Mouse (Mus musculus): Measurements from ENCODE around the gene Gm4981. TPM values are rescaled to one million over a fixed set of nuclear protein-coding genes. Genes with fewer than 3 reads are reported as not detected.

Gm4981 gene
- polyA plus RNA-seq, 1 experiment from 2014 or later: not detected

DNA sequence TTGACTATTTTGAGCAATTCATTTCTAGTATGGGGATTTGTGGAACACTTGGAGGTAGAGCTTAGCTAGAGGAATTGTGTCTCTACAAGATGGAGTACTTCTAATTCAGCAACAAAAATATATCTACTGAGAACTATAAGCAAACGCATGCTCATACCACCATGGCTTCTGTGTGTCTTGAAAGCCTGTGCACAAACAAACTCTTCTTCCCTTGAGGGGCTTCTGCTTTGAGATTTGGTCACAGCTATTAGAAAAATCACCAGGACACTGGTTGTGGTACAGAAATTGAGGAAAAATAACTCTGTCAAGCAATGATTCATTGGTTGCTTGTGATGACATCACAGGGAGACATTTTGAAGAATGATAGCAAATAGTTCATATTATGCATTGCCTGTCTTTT lies 21.1 kb downstream of the Gm4981 start:
- Histone ChIP-seq H3K27me3 (no peaks in the 10 kb centered on the region), H3K27ac (replicated peaks) (no peak overlapping the region), H3K9me3 (no peaks in the 10 kb centered on the region), H3K36me3 (no peaks in the 10 kb centered on the region), H3K4me2 (replicated peaks) (no peak overlapping the region), H3K9ac (replicated peaks) (no peak overlapping the region), H3K4me1 (no peaks in the 10 kb centered on the region), H3K4me3 (no peak overlapping the region)
- 87% methylated on average over 1 of the region's 1 CpGs for WGBS
- no peak for ATAC-seq (replicated peaks)

DNA sequence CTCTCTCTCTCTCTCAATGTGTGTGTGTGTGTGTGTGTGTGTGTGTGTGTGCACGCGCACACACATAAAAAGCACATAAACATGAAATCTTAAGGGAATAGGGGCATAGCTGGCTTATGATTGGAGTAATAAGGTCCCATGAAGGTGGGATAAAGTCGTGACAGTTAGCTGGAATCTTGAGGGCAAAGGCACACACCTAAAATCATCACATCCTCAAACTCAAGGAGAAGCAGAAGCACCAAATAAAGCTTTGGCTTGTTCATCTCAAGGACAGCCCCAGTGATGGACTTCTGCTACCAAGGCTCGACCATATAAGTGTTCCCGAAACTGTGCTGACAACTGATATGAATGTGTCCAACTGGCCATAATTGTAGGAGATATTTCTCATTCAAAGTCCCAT lies 21.6 kb downstream of the Gm4981 start:
- Histone ChIP-seq H3K9ac (replicated peaks) (no peak overlapping the region), H3K36me3 (no peaks in the 10 kb centered on the region), H3K4me3 (no peak overlapping the region), H3K27me3 (no peaks in the 10 kb centered on the region), H3K4me2 (replicated peaks) (no peak overlapping the region), H3K4me1 (no peaks in the 10 kb centered on the region), H3K27ac (replicated peaks) (no peak overlapping the region), H3K9me3 (no peaks in the 10 kb centered on the region)
- WGBS: 82% methylated on average over 5 of the region's 5 CpGs
- ATAC-seq (replicated peaks): no peak

DNA sequence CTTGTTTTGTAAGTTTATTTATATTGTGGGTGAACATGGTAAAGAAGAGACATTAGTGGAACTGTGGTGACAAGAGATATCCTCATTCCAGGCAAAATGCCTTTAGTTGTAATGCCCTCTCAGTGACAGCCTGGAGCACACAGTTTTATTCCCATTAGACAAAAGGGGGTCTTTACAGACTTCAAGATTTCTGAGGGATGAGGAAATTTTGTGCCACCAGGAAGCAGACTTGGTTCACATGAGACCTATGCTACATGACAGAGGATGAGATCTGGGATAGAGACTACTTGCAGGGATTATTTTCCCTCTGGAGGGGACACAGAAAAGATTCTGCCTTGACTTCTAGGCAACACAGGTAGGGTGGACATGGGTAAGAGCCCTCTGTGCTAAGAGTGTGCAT lies 22.0 kb downstream of the Gm4981 start:
- H3K9me3 ChIP-seq: no peaks in the 10 kb centered on the region

DNA sequence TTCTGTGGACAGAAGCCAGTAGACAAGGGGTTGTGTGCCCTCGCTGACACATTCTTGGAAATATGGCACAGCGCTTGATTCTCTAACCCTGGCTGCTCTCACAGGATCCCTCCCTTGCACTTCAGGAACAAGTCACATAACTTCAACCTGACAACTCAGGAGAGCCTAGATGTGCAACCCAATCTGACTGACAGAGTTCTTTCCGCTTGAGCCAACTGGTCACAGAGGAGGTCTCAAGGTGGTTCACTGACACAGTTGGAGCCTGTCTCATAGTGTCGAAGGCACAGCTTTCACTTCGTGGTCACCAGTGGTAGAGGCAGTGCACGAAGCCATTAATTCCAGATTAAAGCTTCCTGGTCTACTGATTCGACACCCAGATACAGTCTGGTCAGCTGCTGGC lies 24.3 kb downstream of the Gm4981 start:
- Histone ChIP-seq H3K27ac (replicated peaks) (no peak overlapping the region), H3K4me2 (replicated peaks) (no peak overlapping the region), H3K9me3 (peaks cover 3% of the 10 kb centered on the region; the same call in 1 of the 2 replicates), H3K9ac (replicated peaks) (no peak overlapping the region), H3K4me1 (no peaks in the 10 kb centered on the region), H3K4me3 (no peak overlapping the region), H3K36me3 (no peaks in the 10 kb centered on the region), H3K27me3 (no peaks in the 10 kb centered on the region)
- ATAC-seq (replicated peaks): no peak
- WGBS: 78% methylated on average over 7 of the region's 7 CpGs

More for the DNA sequence above, 22.0 kb downstream of the Gm4981 start:
- H3K36me3 ChIP-seq: no peaks in the 10 kb centered on the region
- no peaks in the 10 kb centered on the region for H3K4me1 ChIP-seq
- H3K4me3 ChIP-seq: no peak overlapping the region
- no peak overlapping the region for H3K27ac ChIP-seq (replicated peaks)
- H3K4me2 ChIP-seq (replicated peaks): no peak overlapping the region
- H3K9ac ChIP-seq (replicated peaks): no peak overlapping the region
- no peaks in the 10 kb centered on the region for H3K27me3 ChIP-seq
- ATAC-seq (replicated peaks): no peak

DNA sequence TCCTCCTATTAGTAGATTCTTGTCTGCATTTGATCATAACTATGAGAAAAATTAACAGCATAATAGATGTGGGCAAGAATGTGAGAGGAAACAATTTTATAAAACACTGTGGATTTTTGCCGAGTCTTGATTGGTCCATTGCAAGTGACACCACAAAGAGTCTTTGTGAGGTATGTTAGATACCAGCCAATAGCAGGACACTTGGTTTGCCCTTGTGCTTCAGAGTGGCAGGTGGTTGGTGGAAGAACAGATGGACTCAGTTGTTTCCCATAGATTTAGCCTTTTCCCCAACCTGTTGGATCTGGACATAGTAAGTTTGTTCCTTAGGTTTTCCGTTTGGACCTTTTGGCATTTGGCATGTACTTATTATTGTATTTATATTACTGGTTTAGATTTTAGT lies 25.3 kb downstream of the Gm4981 start:
- WGBS: 93% methylated on average over 2 of the region's 2 CpGs
- no peak overlapping the region for H3K27ac ChIP-seq (replicated peaks)
- no peak overlapping the region for H3K4me3 ChIP-seq
- no peak overlapping the region for H3K4me2 ChIP-seq (replicated peaks)
- H3K4me1 ChIP-seq: no peaks in the 10 kb centered on the region
- no peak overlapping the region for H3K9ac ChIP-seq (replicated peaks)
- H3K27me3 ChIP-seq: no peaks in the 10 kb centered on the region
- H3K9me3 ChIP-seq: peaks cover 3% of the 10 kb centered on the region; the same call in 1 of the 2 replicates
- H3K36me3 ChIP-seq: no peaks in the 10 kb centered on the region
- no peak for ATAC-seq (replicated peaks)

DNA sequence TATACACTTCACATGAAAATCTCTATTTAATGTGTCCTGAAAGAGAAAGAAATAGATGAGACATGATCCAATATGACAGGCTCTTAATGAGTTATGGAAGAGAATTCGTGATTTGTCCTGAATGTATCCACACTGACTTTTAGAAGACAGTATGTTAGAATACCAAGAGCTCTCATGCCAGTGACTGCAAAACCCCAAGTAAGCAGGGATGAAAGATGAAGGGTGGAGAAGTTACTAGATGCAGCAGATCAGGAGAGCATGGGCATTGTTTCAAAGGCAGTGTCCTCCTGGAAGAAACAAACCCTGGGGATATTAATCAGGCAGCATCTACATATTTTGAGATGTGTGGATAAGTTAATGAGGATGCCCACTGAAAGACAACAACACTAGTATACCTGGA lies 26.0 kb downstream of the Gm4981 start:
- WGBS: 72% methylated on average over 1 of the region's 1 CpGs
- H3K9me3 ChIP-seq: peaks cover 3% of the 10 kb centered on the region; the same call in 1 of the 2 replicates
- no peak for ATAC-seq (replicated peaks)

DNA sequence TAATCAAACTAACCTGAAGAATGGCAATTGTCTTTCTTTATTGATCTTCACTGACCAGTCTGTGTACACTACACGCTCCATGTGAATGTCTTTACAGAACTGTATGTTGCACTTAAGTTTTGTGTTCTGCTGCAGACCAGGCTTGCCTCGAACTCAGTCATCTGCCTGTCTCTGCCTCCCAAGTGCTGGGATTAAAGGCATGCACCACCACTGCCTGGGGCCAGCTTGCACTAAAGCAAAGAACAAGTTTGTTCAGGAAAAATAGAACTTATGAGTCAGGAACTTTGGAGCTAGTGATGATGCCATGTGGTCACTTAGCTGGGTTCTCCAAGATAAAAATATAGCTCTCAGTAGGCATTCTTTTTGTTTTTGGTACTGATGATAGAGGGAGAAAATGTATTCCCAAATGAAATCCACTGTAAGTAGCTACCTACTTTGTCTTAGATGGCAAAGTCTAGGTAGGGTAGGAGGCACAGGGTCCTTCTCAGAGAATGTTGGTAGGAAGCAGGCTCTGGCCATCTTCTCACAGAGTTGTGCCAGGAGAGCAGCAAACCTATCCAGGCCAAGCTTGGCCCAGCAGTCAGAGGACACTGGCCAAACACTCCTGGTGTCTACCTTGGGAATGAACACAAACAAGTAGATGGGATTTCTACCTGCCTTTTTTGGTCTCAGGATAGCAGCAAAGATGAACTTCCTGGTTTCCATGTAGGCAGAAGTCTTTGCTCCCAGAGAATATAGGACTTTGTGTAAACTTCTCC lies 26.6 kb downstream of the Gm4981 start:
- no peaks in the 10 kb centered on the region for H3K27me3 ChIP-seq
- H3K27ac ChIP-seq (replicated peaks): no peak overlapping the region
- H3K36me3 ChIP-seq: no peaks in the 10 kb centered on the region
- H3K4me1 ChIP-seq: no peaks in the 10 kb centered on the region
- no peak overlapping the region for H3K4me2 ChIP-seq (replicated peaks)
- H3K4me3 ChIP-seq: no peak overlapping the region
- peaks cover 3% of the 10 kb centered on the region; the same call in 1 of the 2 replicates for H3K9me3 ChIP-seq
- no peak for ATAC-seq (replicated peaks)
- 76% methylated on average over 2 of the region's 2 CpGs for WGBS
- no peak overlapping the region for H3K9ac ChIP-seq (replicated peaks)

More for the DNA sequence above, 26.0 kb downstream of the Gm4981 start:
- no peak overlapping the region for H3K4me2 ChIP-seq (replicated peaks)
- H3K9ac ChIP-seq (replicated peaks): no peak overlapping the region
- no peaks in the 10 kb centered on the region for H3K27me3 ChIP-seq
- no peak overlapping the region for H3K4me3 ChIP-seq
- no peaks in the 10 kb centered on the region for H3K36me3 ChIP-seq
- H3K27ac ChIP-seq (replicated peaks): no peak overlapping the region
- H3K4me1 ChIP-seq: no peaks in the 10 kb centered on the region

DNA sequence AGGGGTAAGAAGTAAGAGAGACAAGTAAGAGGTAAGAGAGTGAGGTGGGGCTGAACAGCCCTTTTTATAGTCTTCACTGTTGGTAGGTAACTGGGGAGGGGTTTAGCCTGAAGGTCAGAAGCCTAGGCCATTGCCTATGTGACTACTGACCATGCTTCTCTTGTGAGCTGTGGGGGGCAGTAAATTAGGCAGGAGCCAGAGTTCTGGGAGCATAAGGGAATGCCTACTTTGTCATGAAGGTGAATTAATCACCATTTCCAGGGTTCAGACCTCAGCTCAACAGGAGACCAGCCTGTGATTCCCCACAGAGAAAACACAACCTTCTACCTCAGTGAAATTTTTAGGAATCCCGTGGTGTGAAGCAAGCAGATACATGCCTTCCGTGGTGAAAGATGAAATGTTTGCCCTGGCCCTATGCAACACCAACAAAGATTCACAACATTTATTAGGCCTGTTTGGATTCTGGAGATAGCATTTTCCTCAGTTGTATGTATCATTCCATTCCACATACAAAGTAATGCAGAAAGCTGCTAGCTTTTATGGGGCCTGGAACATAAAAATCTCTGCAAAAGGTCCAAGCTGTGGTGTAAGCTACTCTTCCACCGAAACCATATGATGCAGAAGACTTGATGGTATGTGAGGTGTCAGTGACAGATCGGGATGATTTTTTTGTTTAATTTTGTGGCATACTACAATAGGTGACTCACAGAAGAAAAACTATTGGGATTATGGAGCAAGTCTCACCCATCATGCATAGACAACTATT lies 29.7 kb downstream of the Gm4981 start:
- ATAC-seq (replicated peaks): no peak
- WGBS: 91% methylated on average over 4 of the region's 4 CpGs
- Histone ChIP-seq H3K4me3 (no peak overlapping the region), H3K9ac (replicated peaks) (no peak overlapping the region), H3K36me3 (no peaks in the 10 kb centered on the region), H3K4me2 (replicated peaks) (no peak overlapping the region), H3K27ac (replicated peaks) (no peak overlapping the region), H3K4me1 (no peaks in the 10 kb centered on the region), H3K9me3 (peaks cover 3% of the 10 kb centered on the region; the same call in 1 of the 2 replicates), H3K27me3 (no peaks in the 10 kb centered on the region)

DNA sequence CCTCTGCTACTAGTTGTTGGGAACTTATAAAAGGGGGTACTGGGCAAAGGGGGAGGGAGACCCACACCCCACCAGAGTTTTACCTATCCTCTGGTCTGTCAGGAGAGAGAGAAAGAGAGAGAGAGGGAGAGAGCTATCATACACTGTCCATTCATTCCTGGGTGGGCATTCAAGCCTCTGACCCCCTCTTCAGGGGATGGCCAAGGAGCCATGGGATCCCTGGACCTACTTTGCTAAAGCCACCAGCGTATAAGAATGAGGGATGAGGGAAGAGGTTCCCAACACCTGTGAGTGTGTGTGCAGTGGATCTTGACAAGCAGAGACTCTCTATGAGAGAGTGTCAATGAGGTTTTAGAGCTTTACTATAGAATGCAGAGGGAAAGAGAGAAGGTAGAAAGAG lies 30.5 kb downstream of the Gm4981 start:
- 36% methylated on average over 1 of the region's 1 CpGs for WGBS
- H3K36me3 ChIP-seq: no peaks in the 10 kb centered on the region
- no peak for ATAC-seq (replicated peaks)

More for the DNA sequence above, 30.5 kb downstream of the Gm4981 start:
- Histone ChIP-seq H3K4me1 (no peaks in the 10 kb centered on the region), H3K9ac (replicated peaks) (no peak overlapping the region), H3K27me3 (no peaks in the 10 kb centered on the region), H3K27ac (replicated peaks) (no peak overlapping the region), H3K9me3 (peaks cover 3% of the 10 kb centered on the region; the same call in 1 of the 2 replicates), H3K4me3 (no peak overlapping the region), H3K4me2 (replicated peaks) (no peak overlapping the region)

Other genes with a start within 250 kb of the Gm4981 start
- gene AW822073, start 11.8 kb downstream of the Gm4981 start, polyA plus RNA-seq (2015; fragmentation: Nextera tagmentation; extraction: Ambion mirVana): not detected in 2 replicates
- not detected in 2 replicates for gene Duxf3, start 4.0 kb downstream of the Gm4981 start, polyA plus RNA-seq (2015; fragmentation: Nextera tagmentation; extraction: Ambion mirVana)
- gene Gcc2, start 18.8 kb upstream of the Gm4981 start, polyA plus RNA-seq (2015; fragmentation: Nextera tagmentation; extraction: Ambion mirVana): 84.1 and 86.0 TPM in 2 replicates
- 65.3 and 70.1 TPM in 2 replicates for gene Lims1, start 86.8 kb upstream of the Gm4981 start, polyA plus RNA-seq (2015; fragmentation: Nextera tagmentation; extraction: Ambion mirVana)
- gene Ranbp2, start 210.2 kb upstream of the Gm4981 start, polyA plus RNA-seq (2015; fragmentation: Nextera tagmentation; extraction: Ambion mirVana): 19.7 and 21.5 TPM in 2 replicates

Measured in forebrain, embryonic 15.5 days (tissue).